Mouse (Mus musculus): ENCODE data around the gene Zbtb11.
"Not testable (repeated sequence)": the region's sequence is repeated elsewhere in the genome, so short reads cannot be mapped to it uniquely, and the experiment has no call there.

Gene Zbtb11

DNA sequence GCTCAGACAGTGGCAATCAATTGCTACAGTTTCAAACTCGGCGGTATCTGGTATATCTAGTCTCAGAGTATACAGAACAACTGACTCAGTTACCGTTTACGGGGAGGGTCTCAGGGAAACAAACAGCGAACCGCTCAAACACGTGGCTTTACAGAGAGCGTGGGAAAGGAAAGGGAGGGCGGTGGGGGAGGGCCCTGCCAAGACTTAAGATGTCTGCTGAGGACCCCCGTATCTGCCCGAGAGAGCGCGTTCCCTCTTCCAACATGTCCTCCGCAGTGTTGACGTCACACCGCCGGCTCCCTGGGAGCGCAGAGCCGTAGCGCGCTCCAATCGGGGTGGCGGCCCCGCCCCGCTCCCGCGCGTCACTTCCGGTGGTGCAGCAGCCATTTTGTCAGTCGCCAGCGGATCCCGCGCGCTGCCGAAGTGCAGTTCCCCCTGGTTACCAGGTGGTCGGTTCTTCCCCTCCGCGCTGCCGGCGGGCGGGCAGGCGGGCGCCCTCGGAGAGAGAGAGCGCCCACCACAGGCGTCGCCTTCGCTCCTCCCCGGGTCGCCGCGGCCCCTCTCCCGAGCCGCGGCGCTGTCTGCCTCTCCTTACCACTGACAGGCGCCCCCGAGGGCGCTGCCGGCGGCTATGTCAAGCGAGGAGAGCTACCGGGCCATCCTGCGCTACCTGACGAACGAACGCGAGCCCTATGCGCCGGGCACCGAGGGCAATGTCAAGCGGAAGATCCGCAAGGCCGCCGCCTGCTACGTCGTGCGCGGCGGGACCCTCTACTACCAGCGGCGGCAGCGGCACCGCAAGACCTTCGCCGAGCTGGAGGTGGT is at the start of gene Zbtb11:
Gene Zbtb11 (plus strand): TSS at position 453 of the 825 bp plus-strand sequence.
- peak; percentile 100 for DNase-seq (ENCODE audit: extremely low spot score)

DNA sequence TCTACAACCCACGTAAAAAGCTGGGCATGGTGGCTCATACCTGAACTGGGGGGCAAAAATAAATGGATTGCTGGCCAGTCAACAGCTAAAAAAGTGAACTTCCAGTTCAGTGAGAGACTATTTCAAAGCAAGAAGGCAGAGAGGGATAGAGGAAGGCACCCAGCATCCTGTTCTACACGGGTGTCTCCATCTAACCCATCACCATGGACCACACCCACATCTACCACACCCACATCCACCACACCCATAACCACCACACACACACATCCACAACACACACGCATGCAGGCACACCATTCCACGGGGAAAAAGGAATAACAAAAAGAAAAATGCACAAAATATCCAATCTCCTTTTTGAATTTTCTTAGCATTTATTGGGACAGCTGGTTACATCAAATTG is 49.7 kb upstream of the Zbtb11 start:
- DNase-seq (ENCODE audit: extremely low spot score), result no peak

DNA sequence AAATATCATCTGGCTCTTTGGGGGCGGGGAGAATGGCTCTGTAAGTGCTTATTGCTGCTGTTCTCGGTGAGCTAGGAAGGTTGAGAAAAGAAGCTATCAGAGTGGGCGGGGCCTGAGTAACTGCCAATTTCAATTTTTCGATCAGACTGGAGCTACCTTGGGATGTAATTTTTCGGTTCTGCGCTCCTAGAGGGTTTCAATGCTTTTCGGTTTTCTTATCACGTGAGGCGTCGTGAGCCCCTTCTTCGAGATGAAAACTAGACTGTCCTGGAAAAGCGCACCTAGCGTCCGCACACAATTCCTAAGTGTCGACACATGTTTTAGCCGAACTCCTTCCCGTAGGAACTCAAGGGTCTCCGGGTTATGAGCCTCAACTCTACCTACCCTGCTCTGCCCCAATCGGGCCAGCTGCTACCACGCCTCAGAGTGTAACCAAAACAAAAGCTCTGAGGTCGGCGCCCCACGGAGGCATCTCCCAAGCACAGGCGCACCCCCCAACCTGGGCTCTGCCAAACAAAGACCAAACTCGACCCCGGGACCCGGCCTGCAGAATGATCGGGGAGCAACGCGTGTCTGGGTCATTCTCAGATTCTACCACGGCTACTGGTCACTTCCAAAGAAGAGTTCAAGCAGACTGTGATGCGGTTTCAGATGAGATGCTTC is 39.9 kb upstream of the Zbtb11 start:
- DNase-seq (ENCODE audit: extremely low spot score), result no peak

DNA sequence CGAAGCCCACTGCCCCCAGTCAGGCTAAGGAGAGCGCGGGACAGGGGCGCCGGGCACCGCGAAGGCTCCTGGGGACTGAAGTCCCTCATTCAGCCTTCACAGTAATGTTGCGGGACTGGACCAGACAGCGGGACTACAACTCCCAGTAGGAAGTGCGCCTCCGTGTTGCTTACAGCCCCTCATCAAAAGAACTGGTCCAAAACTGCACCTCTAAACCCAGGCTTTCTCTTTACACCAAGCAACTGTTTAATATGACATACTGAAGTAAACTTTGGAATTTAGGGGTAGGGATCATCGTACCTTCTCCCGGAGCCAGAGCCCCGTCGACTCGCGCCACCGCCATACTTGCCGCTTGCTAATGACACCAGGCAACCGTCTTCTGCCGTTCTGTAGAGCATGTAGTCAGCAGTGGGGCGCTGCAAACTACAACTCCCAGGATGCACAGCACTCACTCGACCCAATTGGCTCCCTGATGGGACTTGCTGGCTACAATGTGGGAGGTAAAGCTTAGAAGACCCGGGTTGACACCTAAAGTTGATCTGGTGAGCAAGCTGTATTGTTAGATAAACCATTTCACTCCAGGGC is 39.1 kb upstream of the Zbtb11 start, which contains the start of gene Cep97:
Gene Cep97 (minus strand): TSS at position 403 of the 585 bp plus-strand sequence.
- DNase-seq (ENCODE audit: extremely low spot score), result peak; percentile 94

DNA sequence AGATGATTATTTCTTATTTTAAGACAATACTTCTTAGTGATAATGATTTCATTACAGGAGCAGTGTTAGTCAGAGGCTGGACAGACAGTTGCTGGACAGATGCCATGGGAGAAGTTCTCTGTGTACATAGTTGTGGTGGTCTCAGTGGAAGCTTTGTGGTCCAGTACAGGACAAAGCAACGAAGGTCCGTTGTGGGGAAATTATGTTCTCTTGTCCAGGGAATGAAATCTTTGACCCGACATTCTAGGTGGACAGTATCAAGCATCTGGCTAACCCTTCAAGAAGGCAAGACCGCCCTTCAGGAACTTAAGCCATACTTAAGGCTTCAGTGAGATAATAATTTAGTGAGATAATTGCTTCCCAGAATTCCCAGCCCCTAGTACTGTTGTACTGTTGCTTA is 34.9 kb upstream of the Zbtb11 start:
- no peak for DNase-seq (ENCODE audit: extremely low spot score)

DNA sequence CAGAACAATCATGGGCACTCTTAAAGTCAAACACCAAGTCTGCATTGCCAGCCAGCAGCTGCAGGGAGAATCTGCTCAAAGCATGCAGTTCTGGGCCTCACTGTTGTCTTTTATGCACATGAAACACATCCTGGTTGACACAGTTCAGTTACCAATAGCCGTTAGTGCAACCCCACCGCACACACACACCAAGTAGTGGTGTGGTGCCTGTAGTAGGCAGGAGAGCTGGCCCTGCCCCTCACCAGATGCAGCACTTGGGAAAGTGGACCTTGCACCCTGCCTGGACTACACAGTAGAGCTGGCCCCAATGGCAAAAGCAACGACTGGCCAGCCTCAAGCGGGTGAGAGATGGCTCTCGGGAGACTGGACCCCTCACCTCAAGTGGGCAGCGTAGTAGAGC is 34.0 kb upstream of the Zbtb11 start:
- DNase-seq (ENCODE audit: extremely low spot score), result no peak

DNA sequence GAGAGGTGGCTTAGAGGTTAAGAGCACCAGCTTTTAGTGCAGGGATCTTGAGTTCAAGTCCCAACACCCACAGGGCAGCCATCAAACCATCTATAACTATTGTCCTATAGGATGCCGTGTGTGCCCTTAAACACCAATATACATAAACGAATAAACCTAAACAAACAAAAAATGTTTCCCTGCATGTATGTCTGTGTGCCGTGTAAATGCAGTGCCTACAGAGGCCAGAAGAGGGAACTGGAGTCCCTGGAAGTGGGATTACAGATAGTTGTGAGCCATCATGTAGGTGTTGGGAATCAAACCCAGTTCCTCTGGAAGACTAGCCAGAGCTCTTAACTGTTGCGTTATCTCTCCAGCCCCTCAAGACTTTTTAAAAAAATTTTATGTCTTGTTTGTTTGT is 32.9 kb upstream of the Zbtb11 start:
- no peak for DNase-seq (ENCODE audit: extremely low spot score)

DNA sequence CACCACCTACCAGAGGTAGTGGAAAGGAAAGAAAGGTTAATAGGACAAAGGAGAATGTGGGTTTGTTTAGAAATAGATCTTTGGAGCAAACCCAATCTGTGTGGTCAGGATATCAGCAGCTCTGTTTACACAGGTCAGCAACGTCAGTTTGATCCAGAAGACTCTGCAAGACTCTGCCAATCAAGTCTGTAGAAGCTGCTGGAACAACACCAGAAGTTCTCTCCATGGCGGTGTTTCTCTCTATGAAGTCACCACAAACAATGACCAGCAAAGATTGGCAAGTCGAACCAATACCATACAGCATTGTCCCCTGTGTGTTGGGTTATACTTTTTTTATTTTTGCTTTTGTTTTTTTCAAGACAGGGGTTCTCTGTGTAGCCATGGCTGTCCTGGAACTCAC is 26.4 kb upstream of the Zbtb11 start:
- DNase-seq (ENCODE audit: extremely low spot score), result no peak

DNA sequence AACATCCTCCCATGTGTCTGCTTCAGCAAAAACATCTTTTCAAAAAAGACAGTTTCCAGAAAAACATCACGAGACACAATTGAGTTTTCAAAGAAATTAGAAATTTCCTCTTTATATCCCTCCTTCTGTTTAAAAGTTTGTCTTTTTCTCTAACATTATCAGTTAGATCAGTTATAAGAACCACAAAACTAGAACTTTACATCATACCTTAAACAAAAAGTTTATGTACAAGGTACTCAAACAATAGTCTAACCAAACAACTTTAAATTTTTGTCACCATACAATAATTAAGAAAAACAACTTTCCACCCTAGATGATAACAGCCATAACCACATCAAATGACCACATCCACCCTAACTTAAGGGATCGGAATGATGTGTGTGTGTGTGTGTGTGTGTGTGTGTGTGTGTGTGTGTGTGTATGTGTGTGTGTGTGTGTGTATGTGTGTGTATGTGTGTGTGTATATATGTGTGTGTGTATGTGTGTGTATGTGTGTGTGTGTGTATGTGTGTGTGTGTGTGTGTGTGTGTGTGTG is 25.7 kb upstream of the Zbtb11 start:
- DNase-seq (ENCODE audit: extremely low spot score), result not testable (repeated sequence)

DNA sequence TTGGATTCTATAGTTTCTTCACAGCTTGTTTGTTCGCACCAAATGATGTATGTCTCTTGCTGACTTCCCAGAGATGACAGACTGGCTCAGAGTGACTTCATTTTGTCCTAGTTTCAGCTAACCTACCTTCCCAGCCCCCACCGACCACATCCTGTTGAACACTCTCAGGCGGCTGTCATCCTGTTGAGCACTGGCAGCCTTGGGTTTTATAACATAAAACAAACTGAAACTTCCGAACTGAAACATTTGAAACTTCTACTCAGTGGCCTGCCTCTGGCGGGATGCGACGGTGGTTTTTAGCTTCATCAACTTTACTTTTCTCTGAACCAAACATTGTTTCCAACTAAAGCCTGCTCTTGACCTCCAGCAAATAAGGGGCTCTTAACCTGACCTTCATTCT is 24.7 kb upstream of the Zbtb11 start:
- DNase-seq (ENCODE audit: extremely low spot score), result no peak

DNA sequence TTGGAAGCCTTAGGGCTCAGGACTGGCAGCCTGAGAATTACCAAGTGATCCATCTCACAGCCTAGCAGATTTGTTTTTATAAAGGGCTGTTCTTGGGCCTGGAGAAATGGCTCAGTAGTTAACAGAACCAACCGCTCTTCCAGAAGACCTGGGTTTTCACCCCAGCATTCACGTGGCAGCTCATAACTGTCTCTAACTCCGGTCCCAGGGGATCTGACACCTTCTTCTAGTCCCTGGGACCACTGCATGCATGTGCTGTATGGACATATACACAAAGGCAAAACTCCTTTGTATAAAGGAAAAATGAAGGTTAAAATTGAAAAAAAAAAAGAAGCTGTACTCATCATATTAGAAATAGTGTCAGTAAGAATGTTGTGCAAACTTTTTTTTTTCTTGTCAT is 23.2 kb upstream of the Zbtb11 start:
- DNase-seq (ENCODE audit: extremely low spot score), result no peak

DNA sequence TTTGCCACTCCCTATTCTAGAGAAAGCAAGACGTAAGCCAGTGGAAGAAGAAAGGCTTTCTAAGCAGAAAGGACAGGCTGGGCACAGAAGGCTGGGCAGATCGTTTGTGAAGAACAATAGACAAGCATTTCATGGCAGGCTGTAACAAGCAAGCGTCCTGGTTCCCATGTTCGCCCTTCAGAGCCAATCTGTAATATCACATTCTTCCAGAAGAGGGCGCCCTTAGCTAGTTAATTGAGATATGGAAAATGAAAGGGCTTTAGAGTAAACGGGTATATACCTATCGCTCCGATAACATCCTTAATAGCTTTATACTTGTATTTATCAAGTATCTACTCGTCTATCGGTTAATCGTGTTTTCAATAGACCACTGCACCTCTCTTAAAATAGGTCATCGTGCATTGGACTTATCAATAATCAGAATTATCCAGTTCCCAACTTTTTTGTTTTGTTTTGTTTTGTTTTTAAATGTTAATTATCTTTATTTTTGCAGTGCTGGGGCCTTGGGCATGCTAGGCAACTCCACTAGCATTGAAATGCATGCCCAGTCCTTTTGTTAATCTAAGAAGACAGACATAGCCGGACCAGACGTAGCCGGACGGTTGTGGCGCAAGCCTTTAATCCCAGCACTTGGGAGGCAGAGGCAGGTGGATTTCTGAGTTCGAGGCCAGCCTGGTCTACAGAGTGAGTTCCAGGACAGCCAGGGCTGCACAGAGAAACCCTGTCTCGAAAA is 22.6 kb upstream of the Zbtb11 start:
- DNase-seq (ENCODE audit: extremely low spot score), result peak; percentile 84

DNA sequence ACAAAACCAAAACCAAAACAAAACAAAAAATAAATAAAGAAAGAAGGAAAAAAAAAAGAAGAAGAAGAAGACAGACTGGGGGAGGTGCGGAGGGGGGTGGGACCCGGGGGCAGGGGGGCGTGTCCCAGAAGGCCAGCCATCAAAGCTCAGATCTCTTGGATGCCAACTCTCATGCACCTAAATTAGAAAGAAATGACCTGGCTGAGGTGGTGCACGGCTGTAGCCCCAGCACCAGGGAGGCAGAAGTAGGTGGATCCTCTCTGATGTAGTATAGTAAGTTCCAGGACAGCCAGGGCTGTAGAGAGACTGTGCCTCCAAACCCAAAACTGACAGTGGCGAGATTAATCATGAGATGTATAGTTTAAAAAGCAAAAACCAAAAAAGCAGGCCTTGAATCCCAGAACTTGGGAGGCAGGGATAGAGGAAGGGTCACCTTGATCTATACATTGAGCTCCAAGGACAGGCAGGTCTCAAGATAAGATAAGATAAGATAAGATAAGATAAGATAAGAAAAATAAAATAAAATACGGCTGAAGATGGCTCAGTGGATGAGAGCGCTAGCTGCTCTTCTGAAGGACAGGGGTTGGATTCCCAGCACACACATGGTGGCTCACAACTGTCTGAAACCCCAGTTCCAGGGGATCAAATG is 21.9 kb upstream of the Zbtb11 start:
- no peak for DNase-seq (ENCODE audit: extremely low spot score)

DNA sequence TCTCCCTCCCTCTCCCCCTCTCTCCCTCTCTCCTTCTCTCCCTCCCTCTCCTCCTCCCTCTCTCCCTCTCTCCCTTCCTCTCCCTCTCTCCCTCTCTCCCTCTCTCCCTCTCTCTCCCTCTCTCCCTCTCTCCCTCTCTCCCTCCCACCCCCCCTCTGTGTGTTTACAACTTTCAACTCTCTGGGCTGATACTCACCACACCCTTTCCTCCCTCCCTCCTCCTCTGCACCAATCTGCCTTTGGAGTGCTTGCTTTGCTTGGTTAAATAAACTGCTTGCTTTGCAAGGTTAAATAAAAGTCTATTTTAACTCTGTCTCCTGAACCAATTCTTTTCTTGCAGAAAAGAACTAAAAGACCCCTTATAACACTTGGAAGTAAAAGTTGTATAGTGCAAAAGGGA is 20.9 kb upstream of the Zbtb11 start:
- no peak for DNase-seq (ENCODE audit: extremely low spot score)

DNA sequence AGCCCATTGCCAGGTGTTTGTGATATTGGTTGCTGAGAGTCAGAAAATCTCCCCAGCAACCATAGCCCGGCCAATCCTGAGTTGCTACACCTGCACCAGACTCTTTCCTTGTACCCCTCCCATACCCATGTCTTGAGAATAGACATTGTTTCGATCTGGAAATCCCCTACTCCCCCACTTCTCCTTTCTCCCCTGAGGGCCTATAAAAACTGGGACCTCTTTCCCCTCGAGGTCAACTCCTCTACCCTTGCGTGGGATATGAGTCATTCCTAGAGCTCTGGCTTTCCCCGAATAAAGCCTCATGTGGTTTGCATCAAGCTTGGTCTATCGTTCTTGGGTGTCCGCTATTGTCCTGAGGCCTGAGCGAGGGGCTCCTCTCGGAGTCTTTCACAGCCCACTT is 19.5 kb upstream of the Zbtb11 start:
- not testable (repeated sequence) for DNase-seq (ENCODE audit: extremely low spot score)

DNA sequence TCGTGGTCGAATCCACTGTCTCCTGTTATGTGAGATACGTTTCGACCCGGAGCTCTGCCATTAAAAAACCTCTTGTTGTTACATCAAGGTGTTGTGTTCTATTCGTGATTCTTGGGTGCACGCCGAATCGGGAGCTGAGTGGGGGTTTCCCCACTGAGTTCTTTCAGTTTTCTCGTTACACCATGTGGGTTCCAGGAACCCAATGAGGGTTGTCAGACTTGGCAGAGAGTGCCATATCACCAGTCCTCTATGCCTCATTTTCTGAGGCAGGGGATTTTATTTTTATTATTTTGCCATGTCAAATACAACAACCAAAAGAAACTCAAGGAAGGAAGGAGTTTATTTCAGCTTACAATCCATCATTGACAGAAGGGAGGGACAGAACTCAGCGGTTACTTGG is 10.6 kb upstream of the Zbtb11 start:
- DNase-seq (ENCODE audit: extremely low spot score), result not testable (repeated sequence)

DNA sequence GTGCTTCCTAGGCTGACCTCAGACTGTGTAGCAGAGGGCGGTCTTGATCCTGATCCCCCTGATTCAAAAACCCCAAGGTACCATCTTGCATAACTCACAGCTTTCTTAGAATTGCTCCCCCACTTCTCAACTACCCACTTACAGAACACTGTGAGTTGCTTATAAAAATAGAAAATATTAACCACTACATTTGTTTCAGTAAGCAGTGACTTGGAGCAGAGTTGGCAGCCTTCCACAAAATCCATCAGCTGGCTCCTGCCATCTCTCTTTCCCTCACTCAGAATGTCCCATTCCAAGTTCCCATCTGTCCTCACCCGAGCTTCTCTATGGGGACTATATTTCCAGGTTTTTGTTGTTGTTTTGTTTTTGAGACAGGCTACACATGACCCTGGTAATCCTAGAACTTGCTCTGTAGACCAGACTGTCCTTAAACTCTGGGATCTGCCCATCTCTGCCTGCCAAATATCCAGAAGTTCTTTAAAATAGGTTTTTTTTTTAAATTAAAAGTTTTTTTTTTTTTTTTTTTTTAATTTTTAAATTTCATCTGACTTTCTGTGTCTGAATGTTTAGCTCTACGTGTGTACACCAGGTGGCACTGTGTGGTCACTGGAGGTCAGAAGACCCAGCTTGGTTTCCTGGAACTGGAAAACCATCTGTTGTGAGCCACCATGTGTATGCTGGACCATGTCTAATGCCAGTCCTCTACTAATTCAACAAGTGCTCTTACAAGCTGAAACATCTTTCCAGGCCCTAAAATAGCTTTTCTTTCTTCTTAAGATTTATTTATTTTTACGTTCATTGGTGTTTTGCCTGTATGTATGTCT is 9.3 kb upstream of the Zbtb11 start:
- DNase-seq (ENCODE audit: extremely low spot score), result no peak

DNA sequence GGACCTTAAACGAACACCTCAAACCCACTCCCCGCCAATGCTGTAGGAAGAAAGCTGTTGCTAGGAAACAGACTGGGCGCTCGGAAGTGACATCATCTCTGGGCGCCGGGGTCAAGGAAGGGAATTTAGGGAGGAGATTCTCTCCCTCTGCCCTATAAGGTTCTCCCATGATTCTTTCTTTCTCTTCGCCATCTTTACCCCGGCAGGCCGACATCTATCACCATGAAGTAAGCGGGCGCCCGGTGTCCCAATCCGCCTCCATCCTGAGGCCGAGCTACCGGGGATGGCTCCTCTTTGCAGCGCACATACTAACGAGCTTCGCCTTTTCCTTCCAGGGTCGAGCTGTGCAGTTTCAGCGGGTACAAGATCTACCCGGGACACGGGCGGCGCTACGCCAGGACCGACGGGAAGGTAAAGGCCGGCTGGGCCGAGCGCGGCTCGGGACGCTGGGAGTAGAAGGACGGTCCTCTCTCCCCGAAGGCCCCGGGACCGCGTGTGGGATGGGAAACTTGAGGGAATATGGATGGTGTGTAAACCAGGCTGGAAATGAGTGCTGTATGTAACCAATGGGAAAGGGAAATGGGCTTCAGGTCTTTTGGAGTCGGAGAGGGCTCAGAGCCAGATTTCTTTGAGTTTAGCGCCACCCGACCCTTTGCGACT is 7.3 kb upstream of the Zbtb11 start, which contains the start of gene Rpl24:
Gene Rpl24 (plus strand): TSS at position 64 of the 660 bp plus-strand sequence.
- DNase-seq (ENCODE audit: extremely low spot score), result peak; percentile 95

DNA sequence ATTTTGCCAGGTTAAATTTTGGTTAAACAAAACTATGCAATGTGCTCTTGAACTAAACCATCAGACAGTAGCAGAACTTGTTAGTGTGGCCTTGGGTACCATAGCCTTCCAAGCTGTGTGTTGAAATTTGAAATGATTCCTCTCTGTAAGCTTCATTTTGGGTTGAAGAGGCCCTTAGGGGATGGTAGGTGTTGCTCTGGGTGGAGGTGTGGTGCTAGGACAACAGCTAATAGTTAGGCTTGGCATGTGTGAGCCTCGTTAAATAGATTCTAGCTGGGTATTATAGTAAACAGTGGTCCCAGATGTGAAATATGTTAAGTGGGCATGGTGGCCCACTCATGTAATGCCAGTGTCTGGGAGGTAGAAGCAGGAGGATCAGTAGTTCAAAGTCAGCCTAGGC is 6.5 kb upstream of the Zbtb11 start:
- DNase-seq (ENCODE audit: extremely low spot score), result no peak

DNA sequence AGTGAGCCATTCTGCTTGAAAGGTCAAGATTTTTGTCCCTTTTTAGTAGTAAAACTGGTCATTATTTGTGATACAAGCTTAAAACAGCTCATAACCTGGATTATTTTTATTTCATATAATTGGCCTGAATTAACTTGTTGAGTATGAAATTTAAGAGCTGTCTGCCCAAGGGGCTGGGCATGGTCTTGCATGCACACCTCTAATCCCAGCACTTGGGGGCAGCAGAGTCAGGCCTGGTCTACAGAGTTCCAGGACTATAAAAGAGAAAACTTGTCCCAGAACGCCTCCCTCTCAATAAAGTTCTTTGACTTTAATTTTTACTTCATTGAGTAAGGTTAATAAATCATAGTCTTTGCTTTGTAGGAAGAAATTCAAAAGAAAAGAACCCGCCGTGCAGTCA is 4.5 kb upstream of the Zbtb11 start:
- DNase-seq (ENCODE audit: extremely low spot score), result no peak
